Mouse (Mus musculus) lung, adult 18-20 months (tissue): ENCODE measurements around the gene Ttc7b.
A peak's percentile ranks its signal among the peaks of the same experiment; 100 is the strongest.

ENCODE experiments used
- DNase-seq, 2 experiments: peaks; one replicate each; pipeline ENCODE4 v3.0.0; 2022; ENCODE audit warnings: mixed read lengths in 2 of 2

Gene Ttc7b

GRCm38 (mm10) chr12:100294457-100294856 lies 226.2 kb downstream of the Ttc7b start:
- no peak for DNase-seq

- no peak for DNase-seq
Measured at GRCm38 (mm10) chr12:100293956-100294355, 226.7 kb downstream of the Ttc7b start.

DNA sequence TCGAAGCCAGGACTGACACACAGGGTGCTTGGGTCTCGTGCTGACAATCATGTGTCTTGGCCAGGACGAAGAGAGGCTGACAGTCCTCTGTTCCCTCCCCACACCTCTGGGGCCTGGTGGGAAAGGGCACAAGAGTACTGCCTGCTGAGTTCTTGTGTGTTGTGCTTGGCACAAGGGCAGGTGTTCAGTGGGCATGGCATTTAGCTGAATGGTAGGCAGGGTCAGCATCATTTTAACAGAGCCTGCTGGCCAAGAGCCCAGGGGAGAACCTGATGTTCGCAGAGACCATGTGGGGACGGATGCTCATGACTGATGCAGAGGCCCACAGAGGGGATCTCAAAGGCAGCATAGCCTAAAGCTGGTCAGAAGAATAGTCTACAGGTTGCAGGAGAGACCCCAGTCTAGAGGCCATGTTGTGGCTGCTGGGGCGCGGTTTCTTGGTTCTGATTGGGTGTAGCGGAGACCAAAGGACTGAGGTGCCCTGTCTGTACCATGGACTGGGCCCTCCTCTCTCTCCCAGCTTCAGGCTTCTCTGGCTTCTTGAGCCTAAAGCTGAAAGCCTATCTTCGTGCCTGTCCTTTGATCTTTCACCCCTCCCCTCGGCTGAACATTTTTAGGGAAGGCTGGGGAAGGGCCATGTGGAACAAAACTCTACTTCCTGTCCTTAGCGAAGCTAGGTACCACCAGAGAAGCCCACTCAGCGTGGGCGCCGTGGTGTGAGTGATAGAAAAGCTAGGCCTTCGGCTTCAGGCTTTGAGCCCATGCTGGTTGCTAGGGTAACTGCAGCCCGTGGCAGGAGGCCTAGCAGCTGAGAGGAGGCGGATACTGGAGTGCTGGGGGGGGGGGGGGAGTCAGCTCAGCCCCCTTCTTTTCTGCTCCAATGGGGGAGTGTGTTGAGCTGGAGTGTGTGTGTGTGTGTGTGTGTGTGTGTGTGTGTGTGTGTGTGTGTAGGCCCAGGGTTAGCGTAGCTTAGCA lies 229.6 kb downstream of the Ttc7b start:
- DNase-seq: no peak

- DNase-seq: no peak
Measured at GRCm38 (mm10) chr12:100290178-100290531, 230.5 kb downstream of the Ttc7b start.

DNA sequence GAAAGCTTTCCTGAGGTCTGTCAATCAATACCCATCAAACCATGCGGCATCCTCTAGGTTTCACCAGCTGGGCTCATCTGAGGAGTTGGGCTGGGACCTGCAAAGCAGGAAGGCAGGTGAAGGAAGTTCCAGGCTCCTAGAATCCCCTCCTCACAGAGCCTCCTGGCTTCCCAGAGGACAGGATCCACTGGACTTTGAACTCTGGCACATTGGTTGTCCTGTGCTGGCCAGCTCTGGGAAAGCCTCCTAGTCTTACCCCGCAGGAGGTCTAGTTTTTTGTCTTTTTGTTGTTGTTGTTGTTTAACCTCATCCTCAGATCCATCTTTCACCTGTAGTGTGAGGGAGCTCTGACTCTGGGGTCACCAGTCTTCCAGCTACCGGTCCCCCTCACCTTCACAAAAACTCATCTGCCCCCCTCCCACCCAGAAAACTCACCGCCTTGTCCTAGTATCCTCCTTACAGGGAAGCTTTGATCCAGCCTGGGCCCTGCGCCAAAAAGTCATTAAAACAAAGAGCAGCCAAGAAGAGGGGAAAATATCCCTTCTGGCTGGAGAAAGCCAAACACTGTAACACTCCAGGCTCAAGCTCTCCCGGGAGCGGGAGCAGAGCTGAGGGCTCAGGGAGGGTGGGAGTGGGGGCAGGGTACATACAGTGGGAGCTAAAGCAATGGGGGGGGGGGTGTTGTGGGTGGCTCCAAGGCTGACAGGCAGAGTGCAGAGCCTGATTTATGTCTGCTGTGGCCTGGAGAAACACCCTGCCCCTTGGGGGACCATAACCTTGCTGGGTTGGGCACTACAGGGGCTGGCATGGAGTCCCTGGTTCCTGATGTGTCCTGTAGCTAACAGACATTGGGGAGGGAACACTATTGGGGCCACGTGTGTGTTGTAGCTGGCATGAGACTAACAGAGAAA lies 231.1 kb downstream of the Ttc7b start:
- peak; percentile 66 to 81 for DNase-seq

DNA sequence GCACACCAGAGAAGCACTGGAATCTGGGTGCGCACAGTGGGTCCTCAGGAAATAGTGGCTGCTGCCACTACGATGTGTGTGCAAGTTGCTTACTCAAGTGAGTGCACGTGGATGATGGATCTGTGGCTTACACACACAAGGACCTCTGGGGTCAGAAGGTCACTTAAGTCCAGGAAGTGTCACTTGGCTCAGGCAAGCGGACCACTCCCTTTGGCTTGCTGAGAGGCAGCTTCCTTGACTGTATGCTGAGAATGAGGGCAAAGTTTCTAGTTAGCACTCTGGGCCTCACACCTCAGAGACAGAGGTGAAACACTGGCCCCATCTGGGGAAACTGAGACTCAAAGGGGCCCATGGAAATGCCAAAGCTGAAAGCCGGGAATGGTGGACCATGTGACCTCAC lies 232.6 kb downstream of the Ttc7b start:
- peak in 1 of 2 experiments; percentile 45 for DNase-seq

DNA sequence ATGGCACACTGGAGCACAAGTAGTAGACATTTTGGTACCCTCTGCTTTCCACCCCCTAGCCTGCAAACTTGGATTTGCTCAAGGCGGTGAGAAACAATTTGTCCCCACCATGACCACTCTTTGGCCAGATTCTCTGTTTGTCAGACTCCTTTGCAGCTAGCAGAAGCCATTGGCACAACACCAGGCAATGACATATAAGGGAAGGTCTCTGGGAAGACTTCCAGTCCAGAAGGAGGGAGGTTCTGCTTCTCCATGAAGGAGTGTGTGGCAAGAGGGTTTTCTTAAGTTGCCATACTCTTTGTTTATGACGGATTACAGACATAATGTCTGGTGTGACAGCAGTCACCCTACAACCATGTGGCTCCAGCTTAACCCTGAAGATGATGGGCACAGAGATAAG lies 233.1 kb downstream of the Ttc7b start:
- DNase-seq: no peak

GRCm38 (mm10) chr12:100283283-100283682 lies 237.3 kb downstream of the Ttc7b start:
- no peak for DNase-seq

- DNase-seq: peak; percentile 79 to 89
Measured at GRCm38 (mm10) chr12:100282025-100282885, 238.4 kb downstream of the Ttc7b start.

- DNase-seq: peak; percentile 80 to 84
Measured at GRCm38 (mm10) chr12:100280972-100281794, 239.4 kb downstream of the Ttc7b start.

GRCm38 (mm10) chr12:100279898-100280297 lies 240.7 kb downstream of the Ttc7b start:
- DNase-seq: peak; percentile 45 to 65

GRCm38 (mm10) chr12:100278358-100278757 lies 242.3 kb downstream of the Ttc7b start:
- no peak for DNase-seq

- DNase-seq: no peak
Measured at GRCm38 (mm10) chr12:100277534-100277905, 243.1 kb downstream of the Ttc7b start.

- DNase-seq: peak; percentile 94 to 96
Measured at GRCm38 (mm10) chr12:100276607-100277533, 243.8 kb downstream of the Ttc7b start.

DNA sequence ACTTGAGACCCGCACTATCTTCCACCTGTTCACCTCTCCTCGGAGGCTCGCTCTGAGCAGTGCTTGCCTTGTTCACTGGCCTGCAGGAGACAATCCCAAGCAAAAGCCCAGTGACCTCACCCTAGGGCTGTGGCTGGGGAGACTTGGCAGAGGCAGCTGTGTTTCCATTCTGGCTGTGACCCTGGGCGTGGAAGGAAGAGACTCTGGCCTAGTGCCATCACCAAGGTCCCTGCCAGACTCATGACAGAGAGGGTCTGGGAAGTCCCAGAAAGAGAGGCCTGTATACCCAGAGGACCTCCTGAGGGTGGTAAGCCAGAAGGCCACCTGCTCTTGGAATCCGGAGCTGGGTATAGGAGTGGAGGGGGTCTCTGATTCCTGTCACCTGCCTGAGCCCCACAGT lies 244.8 kb downstream of the Ttc7b start:
- DNase-seq: peak; percentile 82 to 88

DNA sequence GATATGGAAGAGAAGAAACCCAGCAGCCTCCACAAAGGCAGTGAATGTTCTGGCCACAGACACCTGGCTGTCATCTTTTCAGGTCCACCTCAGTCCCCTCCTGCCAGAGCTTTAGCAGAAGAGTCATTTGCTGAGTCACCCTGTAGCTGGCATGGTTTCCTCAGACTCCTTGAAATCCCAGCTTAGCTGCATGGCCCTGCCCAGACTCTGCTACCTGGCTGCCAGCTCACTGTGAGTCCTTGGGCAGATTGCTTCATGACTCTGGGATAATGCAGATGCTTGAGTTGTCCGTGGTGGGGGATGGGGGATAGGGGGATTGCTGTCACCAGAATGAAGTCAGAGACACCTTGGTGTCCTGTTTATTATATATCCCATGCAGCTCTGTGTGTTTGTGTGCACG lies 247.6 kb downstream of the Ttc7b start:
- peak in 1 of 2 experiments; percentile 48 for DNase-seq

- DNase-seq: no peak
Measured at GRCm38 (mm10) chr12:100269967-100270662, 250.5 kb downstream of the Ttc7b start.

GRCm38 (mm10) chr12:100268011-100268410 lies 252.6 kb downstream of the Ttc7b start:
- DNase-seq: no peak

DNA sequence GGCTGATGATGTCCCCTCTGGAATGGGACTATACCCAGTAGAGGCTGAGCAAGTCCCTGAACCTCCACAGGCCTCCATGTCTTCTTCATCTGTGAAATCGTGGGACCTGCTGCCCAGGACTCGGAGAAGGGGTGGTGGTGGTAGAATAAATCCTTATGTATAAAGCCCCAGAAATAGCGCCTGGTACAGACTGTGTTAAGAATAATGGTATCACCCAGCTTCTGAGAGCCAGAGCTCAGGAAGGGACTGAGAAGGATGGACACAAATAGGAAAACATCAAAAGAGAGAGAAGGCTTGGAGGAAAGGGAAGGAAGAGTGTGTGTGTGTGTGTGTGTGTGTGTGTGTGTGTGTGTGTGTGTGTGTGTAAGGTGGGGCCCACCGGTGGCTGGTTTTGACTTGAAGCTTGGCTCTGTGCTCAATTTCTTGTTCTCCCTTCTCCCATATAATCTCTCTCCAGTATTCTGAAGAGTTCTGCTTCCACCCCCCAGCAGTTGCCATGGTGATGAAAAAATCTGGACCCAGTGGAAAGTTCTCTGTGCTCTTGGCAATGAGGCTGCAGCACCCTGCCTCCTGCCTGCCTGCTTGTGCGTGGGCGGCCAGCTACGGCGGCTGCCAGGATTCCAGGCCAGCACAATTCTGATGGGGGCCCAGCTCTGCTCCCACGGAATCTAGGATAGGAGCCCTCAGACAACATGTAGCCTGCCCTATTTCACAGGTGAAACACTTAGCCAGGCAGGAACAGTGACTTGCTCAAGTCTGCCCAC lies 254.9 kb downstream of the Ttc7b start:
- DNase-seq: no peak
